Mouse (Mus musculus) stomach, postnatal 0 days (tissue): Measurements from ENCODE around the gene Cfap157.

Experiments
- CTCF ChIP-seq: IDR thresholded peaks from 2 replicates; pipeline ENCODE4 v1.5.1; 2016; ENCODE audit warnings: antibody characterized with exemption, low read depth, mild to moderate bottlenecking, moderate library complexity
- EP300 ChIP-seq: optimal IDR thresholded peaks from 2 replicates; pipeline ENCODE3; 2016; ENCODE audit warnings: antibody characterized with exemption

GRCm38 (mm10) chr2:32776192-32776591, 8.0 kb downstream of the Cfap157 start:
- TF ChIP-seq EP300 (no peak), CTCF (no peak)
